Mouse (Mus musculus): Measurements from ENCODE around the gene Hes5.

DNA sequence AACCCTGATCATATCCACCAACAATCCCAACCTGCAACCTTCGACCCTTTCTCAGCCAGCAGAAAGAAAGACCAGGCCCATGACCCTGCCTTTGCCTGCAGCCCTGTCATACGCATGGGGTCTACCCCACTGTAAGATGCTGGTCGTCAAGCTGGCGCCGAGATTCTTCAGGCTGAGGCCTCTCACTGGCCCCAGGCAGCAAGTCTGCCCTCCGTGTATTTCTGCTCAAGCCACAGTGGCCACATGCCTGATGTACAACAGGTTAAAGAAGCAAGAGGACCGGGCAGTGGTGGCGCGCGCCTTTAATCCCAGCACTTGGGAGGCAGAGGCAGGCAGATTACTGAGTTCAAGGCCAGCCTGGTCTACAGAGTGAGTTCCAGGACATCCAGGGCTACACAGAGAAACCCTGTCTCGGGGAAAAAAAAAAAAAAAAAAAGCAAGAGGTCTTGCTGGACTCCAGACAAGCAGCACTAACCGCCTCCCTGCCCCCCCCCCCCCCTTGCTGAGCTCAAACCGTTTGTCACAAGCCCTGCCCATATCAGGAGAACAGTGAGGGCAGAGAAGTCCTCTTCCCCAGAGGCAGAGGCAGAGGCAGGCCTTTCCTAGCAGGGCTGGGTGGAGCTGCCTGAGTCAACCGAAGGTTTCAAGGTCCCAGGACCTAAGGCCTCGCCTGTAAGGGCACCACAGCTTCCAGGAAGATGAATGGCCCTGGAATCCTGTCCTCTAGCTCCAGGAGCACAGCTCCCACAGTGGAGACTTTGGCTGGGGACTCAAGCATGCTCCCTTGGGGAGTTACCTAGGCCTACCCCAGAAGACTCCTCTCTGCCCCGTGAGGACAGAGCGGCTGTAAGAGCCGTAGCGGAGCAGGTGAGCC, 21.8 kb downstream of the Hes5 start:
- TF ChIP-seq CTCF (IDR thresholded peaks at IDR 0.05; ENCODE audit: low read depth) (no peak), EP300 (IDR thresholded peaks at IDR 0.05; ENCODE audit: low read depth) (no peak)

Data from liver, postnatal 0 days (tissue).